Mouse (Mus musculus) heart, postnatal 0 days (tissue): Measurements from ENCODE around the gene Spata1. TPM values are rescaled to one million over a fixed set of nuclear protein-coding genes. Genes with fewer than 3 reads are reported as not detected.
A peak's percentile ranks its signal among the peaks of the same experiment; 100 is the strongest.

Experiments
- ATAC-seq: fragments of 200-750 bp; cut with Nextera tagmentation; 2 replicates; pipeline ENCODE4 v1.8.0; 2017; ENCODE audit warnings: low read depth, moderate number of reproducible peaks, moderate library complexity; ENCODE audit not compliant: insufficient read depth
- DNase-seq: peaks from one replicate; pipeline ENCODE4 v3.0.0-alpha.2; 2016; ENCODE audit warnings: low spot score
- H3K27ac ChIP-seq: fragments of 300-500 bp; sonication (generic); 2 replicates; pipeline ENCODE4 v1.5.1; 2014; ENCODE audit warnings: low read depth, mild to moderate bottlenecking
- H3K27me3 ChIP-seq: fragments of 300-500 bp; sonication (generic); 2 replicates; pipeline ENCODE4 v1.6.1; 2014; ENCODE audit warnings: low read length, mixed read lengths; ENCODE audit not compliant: control insufficient read depth, insufficient read depth
- H3K36me3 ChIP-seq: fragments of 300-500 bp; sonication (generic); replicated peaks from 2 replicates; pipeline ENCODE4 v1.6.1; 2014; ENCODE audit warnings: low read length, mixed read lengths; ENCODE audit not compliant: control insufficient read depth, insufficient read depth
- H3K4me1 ChIP-seq: fragments of 300-500 bp; sonication (generic); 2 replicates; pipeline ENCODE4 v1.6.1; 2014; ENCODE audit warnings: antibody characterized with exemption; ENCODE audit not compliant: control insufficient read depth, insufficient read depth
- H3K4me2 ChIP-seq: fragments of 300-500 bp; sonication (generic); 2 replicates; pipeline ENCODE4 v1.6.1; 2014; ENCODE audit warnings: low read depth, mild to moderate bottlenecking, low read length, moderate library complexity
- H3K4me3 ChIP-seq: fragments of 300-500 bp; sonication (generic); 2 replicates; pipeline ENCODE4 v1.5.1; 2014; ENCODE audit warnings: low read depth, low read length
- H3K9ac ChIP-seq: fragments of 300-500 bp; sonication (generic); replicated peaks from 2 replicates; pipeline ENCODE4 v1.6.1; 2014; ENCODE audit warnings: low read depth, low read length, mixed read lengths
- H3K9me3 ChIP-seq: fragments of 300-500 bp; sonication (generic); replicated peaks from 2 replicates; pipeline ENCODE4 v1.6.1; 2016; ENCODE audit warnings: low read length; ENCODE audit not compliant: control insufficient read depth
- CTCF ChIP-seq: IDR thresholded peaks from 2 replicates; pipeline ENCODE4 v1.5.1; 2016; ENCODE audit warnings: antibody characterized with exemption, control low read depth, low read depth
- EP300 ChIP-seq: IDR thresholded peaks from 2 replicates; pipeline ENCODE4 v1.6.1; 2016; ENCODE audit warnings: antibody characterized with exemption, low read depth
- WGBS: fragments of 180-500 bp; shearing (Covaris S2); extraction: QIAGEN DNeasy Blood & Tissue Kit; methylation state at CpG from one replicate; pipeline ENCODE4 v1.1.7; 2014; 5-methylcytosine and 5-hydroxymethylcytosine counted together
- polyA plus RNA-seq: library from polyadenylated mRNA; unstranded; fragments of >200 nt; fragmentation: Nextera tagmentation; extraction: Ambion mirVana; gene quantifications from 2 replicates; pipeline ENCODE4 v1.2.1, GENCODE M21; 2015
- total RNA-seq: library from RNA; depleted of rRNA; stranded (reverse); fragments of >200 nt; gene quantifications from 2 replicates; pipeline ENCODE4 v1.2.3, GENCODE M21; 2014; ENCODE audit warnings: low replicate concordance

Gene Spata1
- total and polyA plus RNA-seq, 2 experiments from 2014 or later = 0.23 to 4.1 TPM

GRCm38 (mm10) chr3:146450371-146450841, 49.1 kb downstream of the Spata1 start:
- ATAC-seq (peak; percentile 100), DNase-seq (peak; percentile 93)
- under 1% methylated on average over 29 of the region's 29 CpGs for WGBS
- H3K4me3 ChIP-seq = peak overlapping the region; percentile 68
- no peaks in the 10 kb centered on the region for H3K27me3 ChIP-seq
- peak overlapping the region; percentile 71 for H3K9ac ChIP-seq
- H3K27ac ChIP-seq = peak overlapping the region; percentile 85
- H3K9me3 ChIP-seq = no peaks in the 10 kb centered on the region
- peaks cover 8% of the 10 kb centered on the region for H3K4me1 ChIP-seq
- H3K36me3 ChIP-seq = peaks cover 7% of the 10 kb centered on the region; the same call in 1 of the 2 replicates
- peak overlapping the region; percentile 70 for H3K4me2 ChIP-seq
- TF ChIP-seq EP300 (no peak), CTCF (peak; percentile 30)

GRCm38 (mm10) chr3:146449745-146450250, 49.8 kb downstream of the Spata1 start, which contains the start of gene Ctbs:
Ctbs (plus strand) TSS chr3:146449795.
- no peaks in the 10 kb centered on the region for H3K9me3 ChIP-seq
- DNase-seq (no peak), ATAC-seq (no peak; the same call in 1 of the 2 replicates)
- no peaks in the 10 kb centered on the region for H3K27me3 ChIP-seq
- 0 out of 2 replicates have a peak, but pooled peaks cover 2% of the 10 kb centered on the region for H3K36me3 ChIP-seq
- peak within 1 kb of the TSS; percentile 71 for H3K9ac ChIP-seq
- peak within 1 kb of the TSS; percentile 85 for H3K27ac ChIP-seq
- peak within 1 kb of the TSS; percentile 70 for H3K4me2 ChIP-seq
- H3K4me3 ChIP-seq = peak within 1 kb of the TSS; percentile 68
- H3K4me1 ChIP-seq = peaks cover 8% of the 10 kb centered on the region
- TF ChIP-seq EP300 (no peak), CTCF (no peak)
- WGBS = 52% methylated on average over 9 of the region's 9 CpGs

- no peaks in the 10 kb centered on the region for H3K36me3 ChIP-seq
- TF ChIP-seq EP300 (no peak), CTCF (no peak)
- no peak overlapping the region for H3K9ac ChIP-seq
- peaks cover 8% of the 10 kb centered on the region for H3K4me1 ChIP-seq
- H3K9me3 ChIP-seq = no peaks in the 10 kb centered on the region
- H3K27me3 ChIP-seq = no peaks in the 10 kb centered on the region
- no peak overlapping the region for H3K4me2 ChIP-seq
- no peak overlapping the region for H3K27ac ChIP-seq
- WGBS = 53% methylated on average over 6 of the region's 6 CpGs
- no peak overlapping the region for H3K4me3 ChIP-seq
- DNase-seq (no peak), ATAC-seq (no peak)
Observed at GRCm38 (mm10) chr3:146448969-146449368, 50.6 kb downstream of the Spata1 start.

GRCm38 (mm10) chr3:146448372-146448771, 51.2 kb downstream of the Spata1 start:
- Histone ChIP-seq H3K9me3 (no peaks in the 10 kb centered on the region), H3K27ac (no peak overlapping the region), H3K36me3 (no peaks in the 10 kb centered on the region), H3K4me2 (no peak overlapping the region), H3K4me1 (peaks cover 8% of the 10 kb centered on the region), H3K4me3 (no peak overlapping the region), H3K27me3 (no peaks in the 10 kb centered on the region), H3K9ac (no peak overlapping the region)
- ATAC-seq (no peak), DNase-seq (no peak)
- WGBS = 46% methylated on average over 10 of the region's 10 CpGs
- TF ChIP-seq CTCF (no peak), EP300 (no peak)

GRCm38 (mm10) chr3:146447598-146447997, 52.0 kb downstream of the Spata1 start:
- WGBS = 86% methylated on average over 3 of the region's 3 CpGs
- H3K4me2 ChIP-seq = no peak overlapping the region
- no peaks in the 10 kb centered on the region for H3K36me3 ChIP-seq
- peaks cover 8% of the 10 kb centered on the region for H3K4me1 ChIP-seq
- no peak overlapping the region for H3K9ac ChIP-seq
- H3K27ac ChIP-seq = no peak overlapping the region
- no peak for ATAC-seq
- no peaks in the 10 kb centered on the region for H3K27me3 ChIP-seq
- no peak for TF ChIP-seq EP300
- TF ChIP-seq CTCF = no peak
- no peak overlapping the region for H3K4me3 ChIP-seq
- no peak for DNase-seq
- H3K9me3 ChIP-seq = no peaks in the 10 kb centered on the region

GRCm38 (mm10) chr3:146447156-146447555, 52.4 kb downstream of the Spata1 start:
- no peaks in the 10 kb centered on the region for H3K36me3 ChIP-seq
- no peak overlapping the region for H3K9ac ChIP-seq
- no peak overlapping the region for H3K4me2 ChIP-seq
- H3K27ac ChIP-seq = no peak overlapping the region
- no peak for DNase-seq
- H3K9me3 ChIP-seq = no peaks in the 10 kb centered on the region
- peaks cover 8% of the 10 kb centered on the region for H3K4me1 ChIP-seq
- no peak for TF ChIP-seq EP300
- no peak for TF ChIP-seq CTCF
- H3K27me3 ChIP-seq = no peaks in the 10 kb centered on the region
- 87% methylated on average over 5 of the region's 5 CpGs for WGBS
- H3K4me3 ChIP-seq = no peak overlapping the region
- ATAC-seq = no peak
